Mouse (Mus musculus) kidney, adult 18-20 months (tissue): ENCODE data around the gene Lrig1.
"Not testable (repeated sequence)": the region's sequence is repeated elsewhere in the genome, so short reads cannot be mapped to it uniquely, and the experiment has no call there.

ENCODE experiments used
- DNase-seq: peaks from one replicate; pipeline ENCODE4 v3.0.0; 2021

Gene Lrig1

GRCm38 (mm10) chr6:94563203-94563940 lies 136.6 kb downstream of the Lrig1 start:
- DNase-seq = no peak

DNA sequence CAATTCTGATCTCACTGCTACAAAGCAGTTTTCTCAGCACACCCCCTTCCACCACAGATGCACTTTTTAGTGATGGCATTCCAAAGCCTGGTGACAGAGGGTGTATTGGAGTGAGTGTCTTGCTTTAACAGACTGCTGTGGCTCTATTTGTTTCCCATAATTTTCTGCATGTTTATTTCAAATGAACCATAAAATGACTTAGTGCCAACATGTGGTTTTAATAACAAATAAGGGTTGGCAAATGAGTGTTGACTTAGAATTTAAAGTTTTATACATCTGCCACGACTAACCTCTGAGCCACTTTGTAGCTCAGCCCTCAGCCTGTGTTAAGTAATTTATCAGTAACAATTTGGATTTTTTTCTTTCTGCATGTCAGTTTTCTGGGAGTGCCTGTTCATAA lies 138.6 kb downstream of the Lrig1 start:
- DNase-seq = no peak

GRCm38 (mm10) chr6:94560896-94561295 lies 139.1 kb downstream of the Lrig1 start:
- DNase-seq = no peak

GRCm38 (mm10) chr6:94558603-94559002 lies 141.4 kb downstream of the Lrig1 start:
- not testable (repeated sequence) for DNase-seq
